Mouse (Mus musculus): ENCODE measurements at regions not wholly inside any gene's neighbourhood (a gene's known extent, or its start where the extent isn't known, plus 50 kb on each side); places are given as distances from the start of the nearest gene placed in this dataset.
"Not testable (repeated sequence)": the region's sequence is repeated elsewhere in the genome, so short reads cannot be mapped to it uniquely, and the experiment has no call there.

- DNase-seq (ENCODE audit: low spot score in 2 of 2), result no peak
These were observed 983.8 kb downstream of the 4930447A16Rik start for GRCm38 (mm10) chr15:38409168-38409567.

GRCm38 (mm10) chr15:38410462-38410861 lies 985.1 kb downstream of the 4930447A16Rik start:
- no peak for DNase-seq (ENCODE audit: low spot score in 2 of 2)

- DNase-seq (ENCODE audit: low spot score in 2 of 2), result no peak
These were observed 987.1 kb downstream of the 4930447A16Rik start for GRCm38 (mm10) chr15:38412481-38412880.

GRCm38 (mm10) chr15:38413329-38413728 lies 988.0 kb downstream of the 4930447A16Rik start:
- no peak for DNase-seq (ENCODE audit: low spot score in 2 of 2)

GRCm38 (mm10) chr15:38414318-38415090 lies 989.1 kb downstream of the 4930447A16Rik start:
- no peak for DNase-seq (ENCODE audit: low spot score in 2 of 2)

GRCm38 (mm10) chr15:38415091-38415486 lies 989.7 kb downstream of the 4930447A16Rik start:
- no peak for DNase-seq (ENCODE audit: low spot score in 2 of 2)

- DNase-seq (ENCODE audit: low spot score in 2 of 2), result no peak
These were observed 994.3 kb downstream of the 4930447A16Rik start for GRCm38 (mm10) chr15:38419621-38420020.

GRCm38 (mm10) chr15:38420784-38421183 lies 995.4 kb downstream of the 4930447A16Rik start:
- DNase-seq (ENCODE audit: low spot score in 2 of 2), result no peak

- no peak for DNase-seq (ENCODE audit: low spot score in 2 of 2)
These were observed 997.4 kb downstream of the 4930447A16Rik start for GRCm38 (mm10) chr15:38422741-38423140.

- DNase-seq (ENCODE audit: low spot score in 2 of 2), result no peak
These were observed 1000.2 kb downstream of the 4930447A16Rik start for GRCm38 (mm10) chr15:38425506-38425905.

GRCm38 (mm10) chr15:38427966-38428365 lies 1002.6 kb downstream of the 4930447A16Rik start:
- no peak for DNase-seq (ENCODE audit: low spot score in 2 of 2)

GRCm38 (mm10) chr15:38431668-38432067 lies 1006.3 kb downstream of the 4930447A16Rik start:
- no peak for DNase-seq (ENCODE audit: low spot score in 2 of 2)

- no peak for DNase-seq (ENCODE audit: low spot score in 2 of 2)
These were observed 1008.0 kb downstream of the 4930447A16Rik start for GRCm38 (mm10) chr15:38433386-38433785.

GRCm38 (mm10) chr15:38434239-38434638 lies 1008.9 kb downstream of the 4930447A16Rik start:
- not testable (repeated sequence) for DNase-seq (ENCODE audit: low spot score in 2 of 2)
